Mouse (Mus musculus) heart, adult 2 months (tissue): ENCODE data around the gene Bend7. TPM values are rescaled to one million over a fixed set of nuclear protein-coding genes. Genes with fewer than 3 reads are reported as not detected.
A peak's percentile ranks its signal among the peaks of the same experiment; 100 is the strongest.

Source experiments
- DNase-seq, 2 experiments: peaks; one replicate each; pipeline ENCODE4 v3.0.0; 2021
- H3K27ac ChIP-seq: fragments of 200-600 bp; 2 replicates; pipeline ENCODE4 v1.8.1; 2022
- H3K27me3 ChIP-seq: fragments of 200-500 bp; 2 replicates; pipeline ENCODE4 v1.6.1; 2012; ENCODE audit warnings: mild to moderate bottlenecking, low read length, inconsistent platforms, mixed read lengths; ENCODE audit not compliant: control insufficient read depth, insufficient read depth
- H3K36me3 ChIP-seq: fragments of 200-500 bp; 2 replicates; pipeline ENCODE4 v1.6.1; 2012; ENCODE audit warnings: low read length, inconsistent platforms; ENCODE audit not compliant: control insufficient read depth, insufficient read depth
- H3K4me1 ChIP-seq: fragments of 200-500 bp; 2 replicates; pipeline ENCODE4 v1.6.1; 2011; ENCODE audit warnings: low read length; ENCODE audit not compliant: control insufficient read depth, insufficient read depth
- H3K4me3 ChIP-seq: fragments of 200-600 bp; 2 replicates; pipeline ENCODE4 v1.8.1; 2022
- H3K79me2 ChIP-seq: fragments of 200-500 bp; replicated peaks from 2 replicates; pipeline ENCODE4 v1.6.1; 2012; ENCODE audit warnings: mild to moderate bottlenecking, inconsistent platforms, low read length, moderate library complexity, mixed read lengths; ENCODE audit not compliant: control insufficient read depth, insufficient read depth
- H3K9ac ChIP-seq: fragments of 200-500 bp; 2 replicates; pipeline ENCODE4 v1.6.1; 2012; ENCODE audit warnings: low read depth, mild to moderate bottlenecking, control low read depth, inconsistent platforms, low read length, mixed read lengths
- CTCF ChIP-seq: fragments of 200-600 bp; IDR thresholded peaks from 2 replicates; pipeline ENCODE4 v1.8.1; 2022; ENCODE audit warnings: antibody characterized with exemption, mild to moderate bottlenecking, moderate library complexity
- EP300 ChIP-seq: fragments of 200-500 bp; IDR thresholded peaks from 2 replicates; pipeline ENCODE4 v1.6.1; 2011; ENCODE audit warnings: low read depth, low read length, control low read depth; ENCODE audit not compliant: insufficient read depth
- POLR2A ChIP-seq: fragments of 200-500 bp; IDR thresholded peaks from 2 replicates; pipeline ENCODE4 v1.6.1; 2011; ENCODE audit warnings: mild to moderate bottlenecking, low read depth, low read length, control low read depth; ENCODE audit not compliant: insufficient read depth
- WGBS: fragments of 180-500 bp; shearing (Covaris S2); methylation state at CpG from one replicate; pipeline ENCODE4 v1.1.7; 2018; 5-methylcytosine and 5-hydroxymethylcytosine counted together
- intact Hi-C: fragments of 180-260 bp; cut with DNase I; formaldehyde crosslinking; loops from one replicate; pipeline ENCODE4 v1.15.1; 2025
- polyA plus RNA-seq: library from polyadenylated mRNA; depleted of rRNA; stranded (reverse); fragments of >200 nt; gene quantifications from 2 replicates; pipeline ENCODE4 v1.2.3, GENCODE M21; 2012
- total RNA-seq, 2 experiments: library from RNA; stranded (reverse); gene quantifications; 2 replicates each; pipeline ENCODE4 v1.2.3; 2021

Gene Bend7
- total and polyA plus RNA-seq, 3 experiments = 2.9 to 5.5 (median 4.5) TPM

GRCm38 (mm10) chr2:4717081-4717768 lies 406 bp upstream of the Bend7 start:
- Histone ChIP-seq H3K27ac (peak overlapping the region; percentile 30; the same call in 1 of the 2 replicates), H3K4me3 (peak overlapping the region; percentile 71), H3K27me3 (no peaks in the 10 kb centered on the region), H3K36me3 (no peaks in the 10 kb centered on the region), H3K9ac (peak overlapping the region; percentile 34), H3K4me1 (no peaks in the 10 kb centered on the region), H3K79me2 (no peaks in the 10 kb centered on the region)
- WGBS = 6% methylated on average over 49 of the region's 49 CpGs
- TF ChIP-seq CTCF (0 out of 2 replicates have a peak, but pooled peaks have one; percentile 7), EP300 (no peak)
- intact Hi-C loops = loop anchor here (5.0 kb wide), 1 partner anchor 165 kb away; the partner anchor contains the start of gene Sephs1
- no peak for DNase-seq

- DNase-seq = no peak
- Histone ChIP-seq H3K79me2 (no peaks in the 10 kb centered on the region), H3K27me3 (no peaks in the 10 kb centered on the region), H3K4me3 (no peak overlapping the region), H3K27ac (no peak overlapping the region), H3K9ac (no peak overlapping the region), H3K36me3 (no peaks in the 10 kb centered on the region), H3K4me1 (no peaks in the 10 kb centered on the region)
- TF ChIP-seq EP300 (no peak), POLR2A (no peak), CTCF (no peak)
- intact Hi-C loops = no loop called here
- WGBS = 83% methylated on average over 8 of the region's 8 CpGs
Measured at GRCm38 (mm10) chr2:4723088-4723487, 5.5 kb downstream of the Bend7 start.

DNA sequence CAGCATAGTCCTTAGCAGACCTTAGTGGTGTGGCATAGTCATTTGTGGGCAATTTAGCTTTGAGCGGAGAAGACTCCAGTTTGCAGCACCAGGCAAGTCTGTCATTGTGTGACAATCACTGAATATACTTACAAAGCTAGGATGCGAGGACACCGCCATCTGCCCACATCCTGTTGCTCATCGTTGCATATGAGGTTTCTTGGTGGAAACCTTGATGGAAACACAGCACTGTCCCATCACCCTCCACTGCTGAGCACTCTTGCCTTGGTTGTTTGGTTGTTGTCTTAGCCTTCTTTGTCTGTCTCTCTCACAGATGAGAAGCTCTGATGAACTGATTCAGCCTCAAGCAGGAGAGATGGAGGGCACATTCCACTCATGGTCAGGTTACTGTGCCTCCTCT lies 12.5 kb downstream of the Bend7 start:
- no peaks in the 10 kb centered on the region for H3K79me2 ChIP-seq
- intact Hi-C loops = no loop called here
- H3K9ac ChIP-seq = no peak overlapping the region
- H3K27me3 ChIP-seq = no peaks in the 10 kb centered on the region
- WGBS = 88% methylated on average over 4 of the region's 4 CpGs
- no peak overlapping the region for H3K4me3 ChIP-seq
- no peaks in the 10 kb centered on the region for H3K4me1 ChIP-seq
- DNase-seq = no peak
- H3K36me3 ChIP-seq = no peaks in the 10 kb centered on the region
- H3K27ac ChIP-seq = no peak overlapping the region
- TF ChIP-seq POLR2A (no peak), CTCF (no peak), EP300 (no peak)

DNA sequence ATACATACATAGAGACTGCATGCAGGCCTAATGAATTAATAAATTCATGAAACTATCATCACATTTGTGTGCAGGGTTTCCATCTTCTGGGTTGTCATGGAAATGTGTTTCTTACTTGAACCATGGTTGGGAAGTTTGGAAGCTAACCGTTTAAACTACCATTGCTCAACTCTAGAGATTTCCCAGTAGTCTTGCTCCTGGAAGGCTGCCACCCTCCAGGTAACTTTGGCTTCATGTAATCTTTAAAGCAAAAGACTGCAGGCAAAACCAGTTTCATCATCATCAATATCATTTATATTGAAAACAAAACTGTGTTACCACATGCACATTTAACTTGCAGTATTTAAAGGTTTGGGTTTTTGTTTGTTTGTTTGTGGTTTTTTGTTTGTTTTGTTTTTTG lies 16.3 kb downstream of the Bend7 start:
- no peak overlapping the region for H3K27ac ChIP-seq
- no peaks in the 10 kb centered on the region for H3K36me3 ChIP-seq
- no peak for DNase-seq
- H3K4me1 ChIP-seq = no peaks in the 10 kb centered on the region
- no peaks in the 10 kb centered on the region for H3K27me3 ChIP-seq
- TF ChIP-seq EP300 (no peak), CTCF (no peak), POLR2A (no peak)
- H3K9ac ChIP-seq = no peak overlapping the region
- intact Hi-C loops = no loop called here
- no peak overlapping the region for H3K4me3 ChIP-seq
- WGBS = 80% methylated on average over 1 of the region's 1 CpGs
- H3K79me2 ChIP-seq = no peaks in the 10 kb centered on the region

DNA sequence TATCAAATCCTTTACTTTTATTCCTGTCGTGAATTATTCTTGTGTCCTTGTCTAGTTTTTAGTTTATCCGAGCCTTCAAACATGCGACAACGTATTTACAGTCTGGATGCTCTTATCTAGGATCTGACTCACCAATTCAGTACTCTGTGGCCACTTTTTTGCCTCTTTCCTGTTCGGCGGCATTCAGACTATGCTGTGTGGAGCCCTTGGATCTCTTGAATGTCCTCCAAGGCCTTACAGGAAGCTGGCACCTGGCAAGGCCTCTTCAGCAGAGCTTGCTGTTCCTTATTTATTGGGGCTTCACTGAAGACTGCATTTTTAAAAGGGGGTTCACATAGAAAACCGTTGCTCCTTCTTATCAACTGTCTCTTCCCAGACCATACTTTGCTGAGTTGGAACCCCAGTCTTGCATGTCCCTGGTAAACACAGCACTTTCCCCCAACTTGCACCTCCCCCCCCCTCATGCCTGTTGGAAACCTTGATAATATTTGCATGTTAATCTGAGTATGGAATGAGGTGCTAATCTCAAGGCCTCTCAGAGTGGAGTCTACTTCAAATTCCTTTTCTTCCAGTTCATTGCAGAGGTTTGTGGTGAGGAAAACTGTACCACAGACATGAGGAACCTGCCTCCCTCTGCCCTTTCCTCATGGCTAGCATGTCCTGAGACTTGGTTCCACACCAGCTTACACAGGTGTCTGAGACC lies 18.6 kb downstream of the Bend7 start:
- DNase-seq = no peak
- no peak overlapping the region for H3K4me3 ChIP-seq
- no peak overlapping the region for H3K9ac ChIP-seq
- intact Hi-C loops = no loop called here
- no peaks in the 10 kb centered on the region for H3K27me3 ChIP-seq
- TF ChIP-seq POLR2A = no peak
- TF ChIP-seq EP300 = no peak
- no peak for TF ChIP-seq CTCF
- no peaks in the 10 kb centered on the region for H3K36me3 ChIP-seq
- no peaks in the 10 kb centered on the region; the same call in 1 of the 2 replicates for H3K4me1 ChIP-seq
- H3K79me2 ChIP-seq = no peaks in the 10 kb centered on the region
- no peak overlapping the region for H3K27ac ChIP-seq
- 41% methylated on average over 7 of the region's 7 CpGs for WGBS

GRCm38 (mm10) chr2:4736798-4737155 lies 19.1 kb downstream of the Bend7 start:
- WGBS = 88% methylated on average over 4 of the region's 4 CpGs
- no peaks in the 10 kb centered on the region for H3K79me2 ChIP-seq
- intact Hi-C loops = no loop called here

More at GRCm38 (mm10) chr2:4736798-4737155, 19.1 kb downstream of the Bend7 start:
- Histone ChIP-seq H3K4me1 (no peaks in the 10 kb centered on the region; the same call in 1 of the 2 replicates), H3K36me3 (no peaks in the 10 kb centered on the region), H3K9ac (no peak overlapping the region), H3K27me3 (no peaks in the 10 kb centered on the region), H3K4me3 (no peak overlapping the region), H3K27ac (no peak overlapping the region)
- no peak for TF ChIP-seq POLR2A
- TF ChIP-seq CTCF = no peak
- TF ChIP-seq EP300 = no peak
- no peak for DNase-seq
